Mouse (Mus musculus) heart, postnatal 36 days (tissue): ENCODE measurements at regions not wholly inside any gene's neighbourhood (a gene's known extent, or its start where the extent isn't known, plus 50 kb on each side); places are given as distances from the start of the nearest gene placed in this dataset.

Experiments
- DNase-seq, 2 experiments: peaks; one replicate each; pipeline ENCODE4 v3.0.0; 2021 to 2022
- intact Hi-C: fragments of 180-260 bp; cut with DNase I; formaldehyde crosslinking; loops from one replicate; pipeline ENCODE4 v1.15.1; 2025

DNA sequence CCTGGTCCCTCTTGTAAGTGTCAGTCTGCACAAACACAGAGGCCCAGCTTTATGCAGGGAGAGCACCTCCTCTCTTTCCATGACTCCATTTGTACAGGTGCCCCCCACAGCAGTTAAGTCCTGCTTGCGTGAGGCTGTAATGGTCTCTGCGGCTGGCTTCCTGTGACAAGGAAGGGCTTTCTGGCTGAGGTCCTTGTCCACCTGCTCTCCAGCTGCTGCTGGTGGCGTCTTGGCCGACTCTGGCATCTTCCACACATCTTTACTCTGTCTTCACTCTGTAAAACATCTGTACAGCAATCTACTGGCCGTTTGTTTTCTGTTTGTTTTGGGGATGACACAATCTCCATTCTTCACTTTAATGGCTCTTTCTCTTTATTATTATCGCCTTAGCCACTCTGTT lies 60.8 kb downstream of the Rpusd4 start:
- intact Hi-C loops, result no loop called here
- DNase-seq, result no peak

GRCm38 (mm10) chr9:35330386-35330785 lies 62.7 kb downstream of the Rpusd4 start:
- no peak for DNase-seq
- intact Hi-C loops, result no loop called here

GRCm38 (mm10) chr9:35331241-35331680 lies 63.6 kb downstream of the Rpusd4 start:
- intact Hi-C loops, result no loop called here

DNA sequence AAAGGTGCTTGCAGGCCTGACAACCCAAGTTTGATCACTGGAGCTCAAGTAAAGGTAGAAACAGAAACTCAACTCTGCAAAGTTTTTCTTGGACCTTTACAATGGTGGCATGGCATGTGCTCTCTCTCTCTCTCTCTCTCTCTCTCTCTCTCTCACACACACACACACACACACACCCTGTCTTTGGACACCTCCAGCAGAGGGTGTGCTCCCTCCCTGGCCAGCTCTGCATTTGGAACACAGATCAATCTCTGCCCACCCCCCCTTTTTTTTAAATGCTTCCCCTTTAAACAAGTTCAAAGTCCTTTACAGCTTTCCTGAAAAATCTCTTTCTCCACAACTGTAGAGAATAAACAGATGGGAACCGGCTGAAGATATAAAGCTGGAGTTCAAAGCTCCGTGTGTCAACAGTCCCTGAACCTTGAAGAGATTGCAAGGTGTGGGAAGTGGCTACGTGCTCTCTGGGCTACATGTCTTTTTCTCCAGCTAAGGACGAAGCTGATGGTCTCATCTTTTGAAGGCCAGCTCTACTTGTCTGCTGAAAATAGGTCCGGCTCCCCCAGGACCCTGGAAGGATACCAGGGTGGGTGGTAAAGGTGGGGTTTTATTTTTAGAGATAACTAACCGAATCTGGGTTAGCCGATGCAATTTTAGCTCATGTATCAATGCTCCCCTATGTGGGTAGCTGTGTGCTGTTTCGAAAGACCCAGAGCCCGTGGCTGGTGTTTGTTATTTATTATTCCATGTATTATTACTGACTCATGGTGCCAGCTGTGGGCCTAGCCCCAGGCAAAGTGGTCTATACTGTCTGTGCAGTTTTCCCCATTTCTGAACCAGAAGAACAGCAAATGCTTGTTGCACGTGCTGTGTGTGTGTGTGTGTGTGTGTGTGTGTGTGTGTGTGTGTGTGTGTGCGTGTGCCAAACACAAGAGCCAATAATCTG lies 65.3 kb downstream of the Rpusd4 start:
- DNase-seq, result no peak
- intact Hi-C loops, result no loop called here

More at GRCm38 (mm10) chr9:35331241-35331680, 63.6 kb downstream of the Rpusd4 start:
- no peak for DNase-seq

GRCm38 (mm10) chr9:35333631-35334005 lies 66.0 kb downstream of the Rpusd4 start:
- no peak for DNase-seq
- intact Hi-C loops, result no loop called here

DNA sequence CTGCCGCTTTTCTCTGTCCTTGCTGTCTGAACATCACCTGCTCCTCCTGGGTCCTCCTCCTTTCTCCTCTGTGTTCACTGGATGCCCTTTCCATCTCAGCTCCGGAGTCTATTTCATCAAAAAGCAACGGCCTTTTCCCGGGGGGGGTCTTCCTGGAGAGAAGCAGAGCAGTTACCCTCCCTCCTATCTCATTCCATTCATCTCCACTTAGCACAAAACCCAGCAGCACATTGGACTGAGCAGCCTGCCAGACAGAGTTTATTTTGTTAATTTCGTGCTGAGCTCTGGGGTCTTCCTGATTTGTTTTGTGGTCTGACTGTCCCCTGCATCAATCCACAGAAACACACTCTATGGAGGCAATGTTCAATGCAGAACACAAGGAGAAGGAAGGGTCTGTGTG lies 66.9 kb downstream of the Rpusd4 start:
- intact Hi-C loops, result no loop called here
- DNase-seq, result no peak

- intact Hi-C loops, result no loop called here
- DNase-seq, result no peak
Measured at GRCm38 (mm10) chr9:35335181-35335580, 67.5 kb downstream of the Rpusd4 start.

DNA sequence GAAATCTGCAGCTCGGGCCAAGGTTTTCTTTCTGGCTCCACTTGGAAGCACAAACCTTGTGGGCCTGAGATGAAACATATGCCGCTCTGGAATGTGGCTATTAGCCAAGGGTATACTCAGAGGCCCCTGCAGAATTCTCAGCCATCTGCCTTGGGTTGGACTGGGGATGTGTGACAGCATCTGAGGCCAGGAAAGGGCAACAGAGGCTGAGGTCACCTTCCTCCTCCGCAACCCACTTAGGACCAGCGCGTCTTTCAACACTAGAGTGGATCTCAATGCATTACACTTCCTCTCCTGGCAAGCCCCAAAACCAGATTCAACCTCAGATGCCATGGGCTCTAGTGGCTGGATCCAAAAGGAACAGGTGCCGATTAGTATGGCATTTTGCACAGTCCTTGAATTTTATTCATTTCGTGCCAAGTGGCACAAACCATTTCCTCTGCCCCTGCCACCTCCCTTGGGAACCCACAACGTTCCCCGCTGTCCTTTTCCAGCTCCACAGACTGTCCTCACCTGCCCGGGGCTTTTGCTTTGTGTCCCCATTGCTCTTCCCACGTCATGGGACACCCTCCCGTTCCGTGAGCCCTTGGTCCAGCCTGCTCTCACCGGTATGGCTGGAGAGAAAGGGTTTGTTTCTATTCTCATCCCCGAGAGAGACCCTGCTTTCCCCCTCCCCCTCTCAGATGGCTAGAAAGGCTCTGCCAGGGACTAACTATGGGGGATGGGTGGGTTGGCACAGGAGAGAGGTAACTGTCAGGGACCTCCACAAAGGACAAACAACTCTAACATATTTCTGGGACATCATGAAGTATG lies 68.4 kb downstream of the Rpusd4 start:
- intact Hi-C loops, result no loop called here
- no peak for DNase-seq

- intact Hi-C loops, result no loop called here
- DNase-seq, result no peak
Measured at GRCm38 (mm10) chr9:35336701-35337055, 69.0 kb downstream of the Rpusd4 start.

GRCm38 (mm10) chr9:35338858-35339257 lies 71.2 kb downstream of the Rpusd4 start:
- intact Hi-C loops, result no loop called here
- DNase-seq, result no peak

GRCm38 (mm10) chr9:35339492-35340262 lies 72.0 kb downstream of the Rpusd4 start:
- DNase-seq, result no peak
- intact Hi-C loops, result no loop called here

DNA sequence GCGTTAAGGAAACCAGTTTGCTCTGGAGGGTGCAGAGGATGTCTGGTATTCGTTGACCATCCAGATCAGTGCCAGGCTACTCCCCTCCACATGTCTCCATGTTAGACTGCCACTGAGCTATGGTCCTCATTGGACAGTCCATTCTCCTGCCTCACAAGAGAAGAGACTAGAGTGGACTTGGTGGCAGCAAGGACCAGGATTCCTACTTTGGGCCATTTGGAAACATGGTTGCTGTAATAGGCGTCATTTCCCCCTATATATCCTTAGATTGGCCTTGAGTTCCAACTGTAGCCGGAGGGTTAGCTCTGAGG lies 72.6 kb downstream of the Rpusd4 start:
- intact Hi-C loops, result no loop called here

GRCm38 (mm10) chr9:35340811-35341210 lies 73.1 kb downstream of the Rpusd4 start:
- no peak for DNase-seq
- intact Hi-C loops, result no loop called here

More for the DNA sequence above, 72.6 kb downstream of the Rpusd4 start:
- DNase-seq, result no peak

DNA sequence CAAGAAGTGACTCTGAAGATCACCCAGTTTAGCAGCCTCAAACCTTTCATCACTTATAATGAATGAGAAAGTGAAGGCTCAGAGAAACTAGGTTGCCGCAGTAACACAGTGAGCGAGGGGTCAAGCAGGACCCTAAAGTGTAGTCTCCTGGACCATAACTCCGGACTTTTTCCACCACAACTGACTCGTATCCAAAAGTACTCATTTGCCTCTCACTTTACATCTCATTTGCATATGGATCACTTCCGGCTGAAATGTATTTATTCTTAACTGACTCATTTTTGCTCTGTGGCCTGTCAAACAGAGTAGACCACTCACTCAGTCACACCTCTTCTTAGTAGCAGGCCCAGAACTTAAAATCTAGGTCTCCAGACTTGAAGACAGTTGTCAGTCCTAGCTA lies 73.7 kb downstream of the Rpusd4 start:
- intact Hi-C loops, result no loop called here
- no peak for DNase-seq

DNA sequence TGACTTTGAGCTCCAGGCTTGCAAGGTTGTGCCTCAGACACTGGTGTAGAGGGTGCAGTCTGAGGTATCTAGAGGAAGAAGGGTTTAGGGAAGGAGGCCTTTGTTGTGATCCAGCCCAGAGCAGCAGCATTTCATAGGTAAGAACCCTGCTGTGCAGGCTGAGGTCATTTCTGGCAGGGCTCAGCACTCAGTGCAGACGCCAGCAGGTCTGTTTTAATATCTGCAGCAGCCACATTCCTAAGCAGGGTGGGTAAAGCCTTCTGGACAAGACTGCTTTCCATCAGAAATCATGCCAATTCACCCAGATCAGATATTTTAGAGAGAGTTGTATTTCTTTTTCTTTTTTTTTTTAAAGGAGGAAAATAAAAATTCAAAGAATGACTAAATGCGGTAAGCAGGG lies 74.8 kb downstream of the Rpusd4 start:
- DNase-seq, result peak in 1 of 2 experiments; percentile 42
- intact Hi-C loops, result no loop called here

DNA sequence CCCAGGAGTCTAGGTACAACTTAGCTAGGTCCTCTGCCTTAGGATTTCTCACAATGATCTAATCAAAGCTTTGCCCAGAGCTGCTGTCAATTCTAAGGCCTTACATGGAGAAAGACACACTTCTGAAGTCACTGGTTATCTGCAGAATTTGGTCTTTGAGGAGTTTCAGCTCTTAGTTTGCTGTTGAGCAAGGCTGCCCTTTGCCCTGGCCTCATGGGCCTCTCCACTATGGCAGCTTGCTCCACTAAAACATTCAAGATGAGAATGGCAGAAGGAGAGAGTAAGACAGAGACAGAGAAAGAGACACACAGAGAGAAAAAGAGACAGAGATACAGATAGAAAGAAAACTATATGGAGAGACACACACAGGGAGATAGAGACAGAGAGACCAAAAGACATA lies 75.7 kb downstream of the Rpusd4 start:
- intact Hi-C loops, result no loop called here
- no peak for DNase-seq

DNA sequence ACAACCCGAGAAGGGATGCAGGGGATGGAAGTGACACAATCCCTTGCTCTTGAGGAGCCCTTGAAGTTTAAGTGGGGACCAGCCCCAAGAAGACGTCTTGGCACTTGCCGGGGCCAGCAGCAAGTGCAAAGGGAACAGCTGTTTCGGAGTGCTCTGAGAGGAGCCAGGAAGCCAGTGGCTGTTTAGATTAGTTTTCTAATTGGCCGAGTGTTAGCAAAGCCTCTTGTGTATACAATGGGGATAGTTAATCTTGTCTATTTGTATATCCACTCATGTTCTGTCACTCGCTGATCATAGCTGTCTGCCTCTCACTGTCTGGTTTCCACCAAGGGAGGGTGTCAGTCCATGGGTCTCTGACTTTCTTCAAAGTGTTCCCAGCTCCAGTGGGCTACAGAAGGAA lies 76.6 kb upstream of the Cdon start:
- DNase-seq, result no peak
- intact Hi-C loops, result no loop called here

DNA sequence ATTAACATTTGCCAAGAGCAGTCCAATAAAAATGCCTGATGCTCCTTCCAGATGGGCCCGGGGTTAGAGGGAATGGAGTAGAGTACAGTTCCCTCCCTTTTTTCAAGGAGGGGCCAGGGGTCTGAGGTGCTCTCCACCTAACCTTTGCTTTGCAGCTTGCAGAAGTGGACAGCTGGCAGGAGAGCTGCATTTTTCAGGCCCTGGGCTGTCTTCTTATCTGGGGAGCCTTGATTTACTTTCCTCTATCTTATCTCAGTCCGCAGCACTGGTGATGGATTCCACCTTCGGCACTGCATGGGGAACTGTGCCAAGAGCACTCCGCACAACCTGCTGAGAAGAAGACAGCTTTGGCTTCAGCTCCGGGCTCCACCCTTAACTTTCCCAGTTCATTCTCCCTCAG lies 74.5 kb upstream of the Cdon start:
- DNase-seq, result no peak
- intact Hi-C loops, result no loop called here

DNA sequence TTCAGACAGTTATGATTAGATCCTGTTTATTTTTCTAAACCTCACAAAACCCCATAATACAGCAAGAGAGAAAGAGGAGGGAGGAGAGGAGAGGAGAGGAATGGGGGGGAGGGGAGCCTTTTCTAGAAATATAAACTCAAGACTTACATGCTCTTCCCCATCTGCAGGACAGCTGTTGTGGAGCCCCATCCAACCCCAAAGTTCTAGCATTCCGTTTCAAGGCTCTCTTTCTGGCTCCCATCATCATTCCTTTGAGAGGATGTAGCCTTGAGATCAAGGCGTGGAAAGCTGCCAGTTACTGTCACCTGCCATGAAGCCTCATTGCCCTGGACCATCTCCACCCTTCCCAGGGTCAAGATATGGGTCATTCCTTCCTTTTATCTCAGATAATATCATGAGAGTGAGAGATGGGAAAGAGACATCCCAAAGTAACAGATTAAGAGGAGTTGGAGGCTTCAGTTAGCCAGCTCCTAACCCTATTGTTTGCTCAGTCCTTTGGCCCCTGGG lies 70.8 kb upstream of the Cdon start:
- intact Hi-C loops, result no loop called here
- no peak for DNase-seq

DNA sequence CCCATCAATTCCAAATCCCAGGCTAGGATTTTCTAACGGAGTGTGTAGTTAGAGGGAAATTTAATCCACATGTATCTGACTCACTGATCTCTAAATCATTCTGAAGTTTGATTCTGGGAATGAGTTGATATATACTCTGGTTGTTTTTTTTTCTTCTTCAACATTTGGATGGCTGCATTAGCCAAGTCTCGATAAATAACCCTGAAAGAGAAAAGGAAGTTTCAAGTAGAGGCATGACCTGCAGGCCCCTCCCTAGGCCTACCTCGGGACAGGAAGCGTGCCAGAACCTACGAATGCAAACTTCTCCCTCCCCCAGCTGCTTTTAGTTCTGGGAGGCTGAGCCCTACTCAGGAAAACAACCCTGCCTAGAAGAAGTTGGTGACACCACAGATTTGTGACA lies 69.4 kb upstream of the Cdon start:
- intact Hi-C loops, result no loop called here
- DNase-seq, result no peak

DNA sequence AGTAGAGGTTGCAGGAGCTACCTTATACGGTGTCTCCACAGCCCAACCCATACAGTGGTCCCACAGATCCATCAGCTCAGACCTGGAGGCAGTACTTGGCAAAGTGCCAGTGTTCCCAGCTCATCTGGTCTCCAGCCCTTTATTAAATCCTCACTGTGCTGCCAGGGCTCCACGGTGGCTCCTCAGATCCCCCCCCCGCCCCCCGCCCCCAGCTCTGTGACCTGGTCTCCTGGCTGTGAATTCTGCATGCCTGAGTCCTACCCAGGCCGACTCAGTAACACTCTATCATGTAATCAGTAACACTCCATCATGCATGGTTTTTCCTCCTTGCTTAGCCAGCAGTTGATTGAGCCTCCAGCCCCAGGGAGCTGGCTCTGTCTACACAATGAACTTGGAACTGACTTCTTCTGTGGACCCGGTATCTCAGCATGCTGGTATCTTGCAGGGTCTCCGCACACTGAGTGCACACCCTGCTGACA lies 66.2 kb upstream of the Cdon start:
- no peak for DNase-seq
- intact Hi-C loops, result no loop called here
